Mouse (Mus musculus): ENCODE data around the gene Syt2. TPM values are rescaled to one million over a fixed set of nuclear protein-coding genes. Genes with fewer than 3 reads are reported as not detected.

Gene Syt2
- 0.14 and 0.34 TPM in 2 replicates for polyA plus RNA-seq (2016; fragmentation: Nextera tagmentation; extraction: Ambion mirVana)

DNA sequence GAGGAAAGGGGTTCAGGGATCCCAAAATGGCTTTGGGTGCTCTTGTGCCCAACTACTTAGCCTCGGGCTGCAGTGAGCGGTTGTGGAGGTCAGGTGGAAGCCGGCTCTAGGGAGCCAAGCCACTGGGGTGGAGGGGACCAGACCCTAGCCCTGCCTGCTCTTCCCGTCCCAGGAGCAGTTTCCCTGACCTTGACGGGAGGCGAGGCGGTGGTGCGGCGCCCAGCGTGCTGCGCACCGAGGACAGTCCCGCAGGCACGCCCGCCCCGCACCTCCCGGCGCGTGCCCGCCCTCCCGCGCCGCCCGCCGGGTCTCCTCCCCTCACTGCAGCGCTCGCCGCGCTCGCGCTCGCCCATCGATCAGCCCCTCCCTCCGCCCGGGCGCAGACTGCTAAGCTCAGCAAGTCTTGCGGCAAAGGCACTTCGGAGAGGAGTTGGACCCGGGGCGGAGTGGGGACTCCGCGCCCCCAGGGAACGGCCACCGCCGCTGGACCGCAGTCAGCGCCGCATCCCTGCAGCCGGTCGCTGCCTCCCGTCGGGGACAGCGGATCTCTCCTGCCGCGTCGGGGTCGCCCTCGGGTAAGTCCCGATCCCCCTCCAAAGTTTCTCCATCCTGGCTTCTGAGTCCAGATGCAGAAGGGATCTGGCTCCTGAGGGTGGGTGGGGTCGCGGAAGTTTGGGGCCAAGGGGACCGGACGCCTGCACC lies at the start of gene Syt2:
Syt2 (plus strand) TSS at position 417 of the 702 bp plus-strand sequence.
- no peaks in the 10 kb centered on the region for H3K9me3 ChIP-seq
- peaks cover 93% of the 10 kb centered on the region for H3K27me3 ChIP-seq
- peak within 1 kb of the TSS; percentile 87 for H3K4me2 ChIP-seq
- no peak for ATAC-seq (ENCODE audit: insufficient number of reproducible peaks, insufficient read depth, low FRiP score, low TSS enrichment, low read depth)
- no peaks in the 10 kb centered on the region for H3K36me3 ChIP-seq
- peaks cover 18% of the 10 kb centered on the region for H3K4me1 ChIP-seq (replicated peaks)
- H3K27ac ChIP-seq, result no peak within 1 kb of the TSS
- WGBS, result under 1% methylated on average over 58 of the region's 63 CpGs
- H3K4me3 ChIP-seq (replicated peaks), result peak within 1 kb of the TSS; percentile 52
- H3K9ac ChIP-seq (replicated peaks), result peak within 1 kb of the TSS; percentile 58

DNA sequence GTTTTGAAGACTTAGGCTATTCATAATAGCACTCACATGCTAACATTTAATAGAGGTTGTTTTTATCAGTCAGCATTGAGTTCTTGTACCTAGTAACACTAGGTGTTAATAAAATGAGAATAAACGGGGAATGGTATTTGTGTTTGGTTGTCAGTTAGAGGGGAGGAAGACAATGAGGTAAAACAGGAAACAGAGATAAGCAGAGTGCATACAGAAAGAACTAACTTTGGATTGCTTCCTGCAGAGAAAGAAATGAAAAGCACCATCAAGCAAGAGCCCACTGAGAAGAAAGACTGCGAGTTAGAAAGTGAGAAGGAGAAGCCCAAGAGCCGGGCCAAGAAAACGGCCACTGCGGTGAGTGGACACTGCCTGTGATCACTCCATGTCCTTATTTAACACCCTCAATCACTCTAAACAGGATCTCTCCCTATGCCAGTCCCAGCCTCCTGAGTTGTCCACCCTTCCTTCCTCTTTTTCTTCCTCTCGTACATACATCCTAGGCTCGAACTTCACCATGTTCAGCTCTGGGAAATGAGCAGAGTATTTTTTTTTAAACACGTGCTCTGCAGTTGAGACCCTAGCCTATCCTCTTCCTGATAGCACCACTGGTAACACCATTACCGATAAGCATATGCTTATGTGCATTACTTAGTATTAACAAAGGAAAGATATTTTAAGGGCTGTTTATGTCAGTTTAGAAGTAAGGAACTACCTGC lies 49.0 kb upstream of the Syt2 start:
- H3K4me2 ChIP-seq, result no peak overlapping the region
- no peak overlapping the region for H3K27ac ChIP-seq
- peaks cover 87% of the 10 kb centered on the region for H3K36me3 ChIP-seq
- H3K4me3 ChIP-seq (replicated peaks), result no peak overlapping the region
- no peak overlapping the region for H3K9ac ChIP-seq (replicated peaks)
- no peak for ATAC-seq (ENCODE audit: insufficient number of reproducible peaks, insufficient read depth, low FRiP score, low TSS enrichment, low read depth)
- H3K4me1 ChIP-seq (replicated peaks), result no peaks in the 10 kb centered on the region
- WGBS, result 93% methylated on average over 9 of the region's 9 CpGs
- no peaks in the 10 kb centered on the region for H3K27me3 ChIP-seq
- no peaks in the 10 kb centered on the region for H3K9me3 ChIP-seq

DNA sequence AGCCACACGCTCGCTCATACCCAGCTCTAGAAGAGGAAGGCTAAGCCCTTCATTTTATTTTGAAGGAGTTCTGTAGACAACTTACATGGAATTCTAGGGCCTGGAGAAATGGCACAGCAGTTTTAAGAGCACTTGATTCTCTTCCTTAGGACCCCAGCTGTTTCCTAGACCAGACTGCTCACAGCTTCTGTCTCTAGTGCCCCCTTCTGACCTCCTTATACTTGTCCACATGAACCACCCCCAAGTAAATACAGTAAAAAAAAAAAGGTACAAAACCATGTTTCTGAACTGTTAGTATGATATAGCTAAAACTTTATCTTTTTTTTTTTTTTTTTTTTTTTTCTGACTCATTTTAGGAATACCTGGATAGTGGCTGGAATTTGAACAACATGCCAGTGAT lies 42.4 kb upstream of the Syt2 start:
- 94% methylated on average over 2 of the region's 2 CpGs for WGBS
- H3K9me3 ChIP-seq, result no peaks in the 10 kb centered on the region
- no peaks in the 10 kb centered on the region for H3K27me3 ChIP-seq
- peaks cover 85% of the 10 kb centered on the region for H3K36me3 ChIP-seq
- H3K9ac ChIP-seq (replicated peaks), result no peak overlapping the region
- H3K4me2 ChIP-seq, result no peak overlapping the region
- H3K4me3 ChIP-seq (replicated peaks), result no peak overlapping the region
- H3K27ac ChIP-seq, result no peak overlapping the region
- no peaks in the 10 kb centered on the region for H3K4me1 ChIP-seq (replicated peaks)
- ATAC-seq (ENCODE audit: insufficient number of reproducible peaks, insufficient read depth, low FRiP score, low TSS enrichment, low read depth), result no peak

- Histone ChIP-seq H3K4me2 (no peak overlapping the region), H3K36me3 (peaks cover 86% of the 10 kb centered on the region), H3K27ac (no peak overlapping the region), H3K4me1 (replicated peaks) (no peaks in the 10 kb centered on the region), H3K9ac (replicated peaks) (no peak overlapping the region), H3K9me3 (no peaks in the 10 kb centered on the region), H3K4me3 (replicated peaks) (no peak overlapping the region), H3K27me3 (no peaks in the 10 kb centered on the region)
- ATAC-seq (ENCODE audit: insufficient number of reproducible peaks, insufficient read depth, low FRiP score, low TSS enrichment, low read depth), result no peak
- WGBS, result 86% methylated on average over 8 of the region's 8 CpGs
Measured at GRCm38 (mm10) chr1:134605670-134606069, 40.8 kb upstream of the Syt2 start.

DNA sequence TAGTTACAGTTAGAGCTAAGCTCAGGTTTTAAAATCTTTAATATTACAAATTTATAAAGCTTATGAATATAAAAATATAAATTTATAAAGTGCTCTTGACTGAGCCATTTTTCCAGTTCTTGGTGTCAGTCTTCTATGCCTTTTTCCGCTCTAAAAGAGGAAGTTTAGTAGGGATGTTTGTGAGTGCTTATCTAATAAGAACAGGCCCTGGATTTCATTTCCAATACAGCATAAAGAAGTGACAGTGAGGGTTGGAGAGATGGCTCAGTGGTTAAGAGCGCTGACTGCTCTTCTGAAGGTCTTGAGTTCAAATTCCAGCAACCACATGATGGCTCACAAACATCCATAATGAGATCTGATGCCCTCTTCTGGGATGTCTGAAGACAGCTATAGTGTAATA lies 40.1 kb upstream of the Syt2 start:
- Histone ChIP-seq H3K9ac (replicated peaks) (no peak overlapping the region), H3K4me3 (replicated peaks) (no peak overlapping the region), H3K4me1 (replicated peaks) (no peaks in the 10 kb centered on the region), H3K4me2 (no peak overlapping the region), H3K27ac (no peak overlapping the region), H3K36me3 (peaks cover 86% of the 10 kb centered on the region), H3K27me3 (no peaks in the 10 kb centered on the region), H3K9me3 (no peaks in the 10 kb centered on the region)
- WGBS, result 97% methylated on average over 2 of the region's 2 CpGs
- no peak for ATAC-seq (ENCODE audit: insufficient number of reproducible peaks, insufficient read depth, low FRiP score, low TSS enrichment, low read depth)

DNA sequence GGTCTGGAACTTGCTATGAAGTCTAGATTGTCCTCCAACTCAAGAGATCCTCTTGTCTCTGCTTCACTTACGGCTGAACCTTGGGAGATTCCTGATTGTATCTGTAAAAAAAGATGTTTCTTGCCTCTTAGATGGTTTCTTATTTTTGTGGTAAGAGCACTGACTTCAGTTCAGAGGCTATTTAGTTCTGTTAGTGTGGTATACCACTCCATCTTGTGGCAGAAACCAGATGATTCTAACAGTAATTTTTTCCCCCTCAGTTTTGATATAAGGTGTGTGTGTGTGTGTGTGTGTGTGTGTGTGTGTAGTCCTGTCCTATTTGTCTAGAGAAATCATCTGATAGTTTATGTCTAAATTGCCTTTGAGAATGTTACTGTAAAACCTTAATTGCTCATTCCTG lies 39.2 kb upstream of the Syt2 start:
- no peak overlapping the region for H3K9ac ChIP-seq (replicated peaks)
- H3K4me1 ChIP-seq (replicated peaks), result no peaks in the 10 kb centered on the region
- H3K36me3 ChIP-seq, result peaks cover 83% of the 10 kb centered on the region
- no peak overlapping the region for H3K4me2 ChIP-seq
- ATAC-seq (ENCODE audit: insufficient number of reproducible peaks, insufficient read depth, low FRiP score, low TSS enrichment, low read depth), result no peak
- H3K27ac ChIP-seq, result no peak overlapping the region
- H3K9me3 ChIP-seq, result no peaks in the 10 kb centered on the region
- H3K4me3 ChIP-seq (replicated peaks), result no peak overlapping the region
- 92% methylated on average over 1 of the region's 1 CpGs for WGBS
- no peaks in the 10 kb centered on the region for H3K27me3 ChIP-seq

GRCm38 (mm10) chr1:134609172-134609571 lies 37.3 kb upstream of the Syt2 start:
- no peak overlapping the region for H3K4me3 ChIP-seq (replicated peaks)
- no peaks in the 10 kb centered on the region for H3K9me3 ChIP-seq
- H3K9ac ChIP-seq (replicated peaks), result no peak overlapping the region
- no peak overlapping the region for H3K27ac ChIP-seq
- no peak overlapping the region for H3K4me2 ChIP-seq
- peaks cover 89% of the 10 kb centered on the region for H3K36me3 ChIP-seq
- no peak for ATAC-seq (ENCODE audit: insufficient number of reproducible peaks, insufficient read depth, low FRiP score, low TSS enrichment, low read depth)
- 44% methylated on average over 4 of the region's 4 CpGs for WGBS
- no peaks in the 10 kb centered on the region for H3K4me1 ChIP-seq (replicated peaks)
- no peaks in the 10 kb centered on the region for H3K27me3 ChIP-seq

- Histone ChIP-seq H3K9ac (replicated peaks) (no peak overlapping the region), H3K27me3 (no peaks in the 10 kb centered on the region), H3K27ac (no peak overlapping the region), H3K4me2 (no peak overlapping the region), H3K9me3 (no peaks in the 10 kb centered on the region), H3K36me3 (peaks cover 88% of the 10 kb centered on the region), H3K4me1 (replicated peaks) (no peaks in the 10 kb centered on the region), H3K4me3 (replicated peaks) (no peak overlapping the region)
- 97% methylated on average over 5 of the region's 5 CpGs for WGBS
- ATAC-seq (ENCODE audit: insufficient number of reproducible peaks, insufficient read depth, low FRiP score, low TSS enrichment, low read depth), result no peak
Measured at GRCm38 (mm10) chr1:134614554-134614953, 31.9 kb upstream of the Syt2 start.

DNA sequence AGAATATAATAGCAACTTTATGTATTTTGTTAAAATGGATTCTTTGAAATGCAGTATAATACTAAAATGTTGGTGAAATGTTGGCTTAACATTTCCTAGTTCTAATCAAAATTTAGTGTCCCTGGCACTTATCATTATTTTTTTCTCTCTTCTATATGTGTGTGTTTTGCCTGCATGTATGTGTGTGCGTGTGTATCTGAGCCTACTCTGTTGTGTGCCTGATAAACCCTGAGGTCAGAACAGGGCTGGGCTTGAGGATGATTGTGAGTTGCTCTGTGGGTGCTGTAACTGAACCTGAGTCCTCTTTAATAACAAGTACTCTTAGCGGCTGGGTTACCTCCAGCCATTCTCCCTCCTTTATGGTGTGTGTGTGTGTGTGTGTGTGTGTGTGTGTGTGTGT lies 31.5 kb upstream of the Syt2 start:
- H3K9me3 ChIP-seq, result no peaks in the 10 kb centered on the region
- no peak overlapping the region for H3K27ac ChIP-seq
- ATAC-seq (ENCODE audit: insufficient number of reproducible peaks, insufficient read depth, low FRiP score, low TSS enrichment, low read depth), result no peak
- no peak overlapping the region for H3K4me3 ChIP-seq (replicated peaks)
- no peaks in the 10 kb centered on the region for H3K4me1 ChIP-seq (replicated peaks)
- 92% methylated on average over 2 of the region's 2 CpGs for WGBS
- H3K27me3 ChIP-seq, result no peaks in the 10 kb centered on the region
- H3K9ac ChIP-seq (replicated peaks), result no peak overlapping the region
- no peak overlapping the region for H3K4me2 ChIP-seq
- H3K36me3 ChIP-seq, result peaks cover 92% of the 10 kb centered on the region

GRCm38 (mm10) chr1:134617656-134618055 lies 28.8 kb upstream of the Syt2 start:
- no peaks in the 10 kb centered on the region for H3K4me1 ChIP-seq (replicated peaks)
- H3K4me3 ChIP-seq (replicated peaks), result no peak overlapping the region
- no peak overlapping the region for H3K27ac ChIP-seq
- no peaks in the 10 kb centered on the region for H3K9me3 ChIP-seq
- 87% methylated on average over 9 of the region's 9 CpGs for WGBS
- H3K36me3 ChIP-seq, result peaks cover 95% of the 10 kb centered on the region
- no peak overlapping the region for H3K4me2 ChIP-seq
- H3K9ac ChIP-seq (replicated peaks), result no peak overlapping the region
- no peaks in the 10 kb centered on the region for H3K27me3 ChIP-seq
- ATAC-seq (ENCODE audit: insufficient number of reproducible peaks, insufficient read depth, low FRiP score, low TSS enrichment, low read depth), result no peak

- H3K9ac ChIP-seq (replicated peaks), result no peak overlapping the region
- no peak overlapping the region for H3K4me3 ChIP-seq (replicated peaks)
- H3K27ac ChIP-seq, result no peak overlapping the region
- WGBS, result 94% methylated on average over 4 of the region's 4 CpGs
- no peak for ATAC-seq (ENCODE audit: insufficient number of reproducible peaks, insufficient read depth, low FRiP score, low TSS enrichment, low read depth)
- no peak overlapping the region for H3K4me2 ChIP-seq
- no peaks in the 10 kb centered on the region for H3K9me3 ChIP-seq
- H3K27me3 ChIP-seq, result no peaks in the 10 kb centered on the region
- H3K36me3 ChIP-seq, result peaks cover 99% of the 10 kb centered on the region
- no peaks in the 10 kb centered on the region for H3K4me1 ChIP-seq (replicated peaks)
Measured at GRCm38 (mm10) chr1:134625325-134625724, 21.2 kb upstream of the Syt2 start.
